Mouse (Mus musculus): ENCODE measurements around the gene Gm572.

Gm572 gene

GRCm38 (mm10) chr4:148612557-148612956 lies 30.6 kb upstream of the Gm572 start:
- TF ChIP-seq GATA4 (IDR thresholded peaks at IDR 0.05; ENCODE audit: insufficient replicate concordance, low read length) = no peak

GRCm38 (mm10) chr4:148613738-148614137 lies 29.4 kb upstream of the Gm572 start:
- TF ChIP-seq GATA4 (IDR thresholded peaks at IDR 0.05; ENCODE audit: insufficient replicate concordance, low read length) = no peak

DNA sequence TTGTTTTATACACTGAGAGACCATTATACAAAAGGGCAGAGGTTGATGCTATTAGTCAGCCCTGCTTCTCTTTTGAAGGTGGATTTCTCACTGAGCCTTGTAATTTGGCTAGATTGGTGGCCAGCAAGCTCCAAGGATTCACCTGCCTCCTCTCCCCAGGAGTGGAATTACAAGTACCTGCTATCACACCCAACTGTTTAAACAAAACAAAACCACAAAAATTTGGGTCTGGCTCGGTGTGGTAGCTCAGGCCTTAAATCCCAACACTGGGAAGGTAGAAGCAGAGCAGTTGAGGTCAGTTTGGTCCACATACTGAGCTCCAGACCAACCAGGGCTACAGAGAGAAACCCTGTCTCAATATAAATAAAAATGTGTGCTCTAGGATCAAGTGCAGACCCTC lies 23.3 kb upstream of the Gm572 start:
- no peak for TF ChIP-seq GATA4 (IDR thresholded peaks at IDR 0.05; ENCODE audit: insufficient replicate concordance, low read length)

DNA sequence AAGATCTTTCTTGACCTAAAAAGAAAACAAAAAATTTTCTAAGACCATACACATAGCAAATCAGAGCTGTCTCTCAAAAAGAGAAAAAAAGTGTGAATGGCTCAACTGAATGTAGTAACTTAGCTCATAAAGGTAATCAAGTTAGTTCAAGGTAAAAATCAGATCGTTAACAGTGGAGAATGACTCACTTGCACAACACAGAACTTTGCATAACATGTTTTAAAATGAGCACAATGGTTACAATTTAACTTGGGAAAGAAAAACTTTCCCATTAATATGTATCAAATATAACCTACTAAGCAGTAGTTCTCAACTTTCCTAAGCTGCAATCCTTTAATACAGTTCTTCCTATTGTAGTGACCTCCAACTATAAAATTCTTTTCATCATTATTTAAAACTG lies 22.4 kb upstream of the Gm572 start:
- TF ChIP-seq GATA4 (IDR thresholded peaks at IDR 0.05; ENCODE audit: insufficient replicate concordance, low read length) = peak; percentile 27; the same call in 1 of the 2 replicates

- TF ChIP-seq GATA4 (IDR thresholded peaks at IDR 0.05; ENCODE audit: insufficient replicate concordance, low read length) = no peak
Observed at GRCm38 (mm10) chr4:148622485-148622884, 20.6 kb upstream of the Gm572 start.

DNA sequence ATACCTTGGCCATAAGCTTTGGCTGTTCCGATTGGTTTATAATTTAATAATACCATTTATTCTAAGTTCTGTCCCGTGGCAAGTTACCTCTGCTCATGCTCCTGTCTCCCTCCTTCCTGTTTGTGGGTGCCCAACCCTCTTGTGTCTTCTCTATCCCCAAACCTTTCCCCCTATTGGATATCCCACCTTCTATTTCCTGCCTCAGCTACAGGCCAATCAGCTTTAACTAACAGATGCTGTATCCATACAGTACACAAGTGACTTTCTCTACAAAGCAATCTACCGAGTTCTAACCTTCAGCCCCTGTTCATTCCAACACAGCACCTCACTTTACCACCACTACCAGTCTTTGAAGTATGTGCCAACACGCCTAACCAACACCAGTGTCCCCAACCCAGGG lies 19.5 kb upstream of the Gm572 start:
- TF ChIP-seq GATA4 (IDR thresholded peaks at IDR 0.05; ENCODE audit: insufficient replicate concordance, low read length) = no peak

DNA sequence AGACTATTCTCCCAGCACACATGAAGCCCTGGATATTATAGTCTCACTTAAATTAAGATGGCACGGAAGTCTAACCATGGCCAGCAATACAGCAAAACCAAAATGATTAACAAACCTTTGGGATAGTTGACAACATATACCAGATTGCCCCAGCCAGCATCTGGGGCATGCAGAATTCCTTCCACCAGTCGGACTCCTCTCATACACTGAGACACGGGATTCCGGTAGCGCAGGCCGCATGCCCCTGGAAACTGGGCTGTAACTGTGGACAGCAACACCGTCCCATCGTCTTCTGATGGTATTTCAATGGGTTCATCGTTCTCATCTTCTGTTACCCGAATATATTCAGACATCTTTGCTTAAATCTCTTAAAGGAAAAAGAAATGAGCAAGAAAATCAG lies 18.1 kb upstream of the Gm572 start:
- TF ChIP-seq GATA4 (IDR thresholded peaks at IDR 0.05; ENCODE audit: insufficient replicate concordance, low read length) = no peak

DNA sequence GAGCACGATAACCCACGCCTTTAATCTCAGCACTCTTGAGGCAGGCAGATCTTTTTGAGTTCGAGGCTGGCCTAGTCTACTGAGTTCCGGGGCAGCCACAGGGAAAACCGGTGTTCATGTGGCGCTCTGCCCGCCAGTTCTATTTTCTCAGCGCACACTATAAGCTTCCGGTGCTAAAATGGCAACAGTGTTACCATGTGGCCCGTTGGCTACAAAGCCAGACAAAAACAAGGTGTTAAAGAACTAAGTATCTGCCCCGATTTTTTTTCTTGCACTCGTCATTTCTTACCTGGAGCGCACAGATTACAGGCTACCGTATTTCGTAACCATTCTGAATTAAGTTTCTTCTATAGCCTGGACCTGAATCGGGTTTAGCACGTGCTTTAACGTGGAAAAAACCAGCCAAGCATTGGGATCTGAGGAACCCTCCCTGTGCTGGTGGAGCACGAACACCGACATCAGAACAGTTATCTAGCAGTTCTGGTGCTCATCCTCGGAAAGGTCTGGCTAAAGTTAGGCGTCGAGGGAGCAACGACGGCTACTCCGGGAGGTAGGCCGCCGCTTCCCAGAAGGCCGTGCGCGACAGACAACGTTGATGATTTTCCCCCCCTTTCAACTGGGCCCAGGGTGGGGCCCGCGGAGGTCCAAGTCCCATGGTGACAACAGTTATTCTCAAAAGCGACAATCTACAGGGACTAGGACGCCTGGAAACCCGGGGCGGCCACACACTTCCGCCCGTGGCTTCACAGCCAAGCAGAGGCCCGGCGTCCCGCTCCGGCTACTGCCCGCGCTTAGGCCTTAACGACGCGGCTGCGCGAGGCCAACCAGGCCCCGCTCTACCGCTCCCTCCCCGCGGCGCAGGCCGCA lies 17.1 kb upstream of the Gm572 start:
- no peak for TF ChIP-seq GATA4 (IDR thresholded peaks at IDR 0.05; ENCODE audit: insufficient replicate concordance, low read length)

- no peak; the same call in 1 of the 2 replicates for TF ChIP-seq GATA4 (IDR thresholded peaks at IDR 0.05; ENCODE audit: insufficient replicate concordance, low read length)
Observed at GRCm38 (mm10) chr4:148626623-148627185, 16.4 kb upstream of the Gm572 start, which contains the start of gene Tardbp. TSS of gene Tardbp (minus strand) at chr4:148627019.

DNA sequence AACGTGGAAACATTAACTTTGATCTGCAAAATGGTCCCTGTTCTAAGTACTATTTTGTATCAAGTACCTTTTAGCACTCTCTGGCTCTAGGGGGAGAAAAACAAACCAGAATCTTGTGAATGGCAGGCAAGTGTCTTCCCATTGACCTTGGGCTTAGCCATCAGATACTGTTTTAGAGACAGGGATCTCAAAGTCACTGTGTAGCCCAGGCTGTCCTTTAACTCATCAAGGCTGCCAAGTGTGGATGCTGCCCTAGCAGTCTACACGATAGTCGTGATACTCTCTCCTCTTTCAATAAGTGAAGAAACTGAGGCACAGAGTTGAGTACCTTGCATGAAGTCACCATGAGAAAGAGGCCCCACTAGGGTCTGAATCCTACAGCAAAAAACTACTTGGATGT lies 15.9 kb upstream of the Gm572 start:
- TF ChIP-seq GATA4 (IDR thresholded peaks at IDR 0.05; ENCODE audit: insufficient replicate concordance, low read length) = no peak

GRCm38 (mm10) chr4:148632013-148632692 lies 11.0 kb upstream of the Gm572 start:
- no peak for TF ChIP-seq GATA4 (IDR thresholded peaks at IDR 0.05; ENCODE audit: insufficient replicate concordance, low read length)

- no peak for TF ChIP-seq GATA4 (IDR thresholded peaks at IDR 0.05; ENCODE audit: insufficient replicate concordance, low read length)
Observed at GRCm38 (mm10) chr4:148633395-148634061, 9.6 kb upstream of the Gm572 start.

DNA sequence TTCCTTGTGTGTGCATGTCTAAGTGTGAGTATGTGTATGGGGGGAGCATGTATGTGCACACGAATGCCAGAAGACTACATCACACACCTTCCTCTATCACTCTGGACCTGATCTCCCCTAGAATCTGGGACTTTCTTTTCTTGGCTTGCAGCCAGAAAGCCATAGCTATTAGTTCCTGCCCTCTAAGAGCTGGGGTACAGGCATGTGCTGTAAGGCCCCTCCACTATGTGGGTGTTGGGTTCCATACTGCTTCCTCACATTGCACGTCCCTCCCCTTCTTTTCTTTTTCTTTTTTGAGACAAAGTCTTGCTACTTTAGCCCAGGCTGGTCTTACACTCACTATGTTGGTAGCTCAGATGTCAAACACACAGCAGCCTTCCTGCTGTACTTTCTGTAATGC lies 7.8 kb upstream of the Gm572 start:
- no peak for TF ChIP-seq GATA4 (IDR thresholded peaks at IDR 0.05; ENCODE audit: insufficient replicate concordance, low read length)

DNA sequence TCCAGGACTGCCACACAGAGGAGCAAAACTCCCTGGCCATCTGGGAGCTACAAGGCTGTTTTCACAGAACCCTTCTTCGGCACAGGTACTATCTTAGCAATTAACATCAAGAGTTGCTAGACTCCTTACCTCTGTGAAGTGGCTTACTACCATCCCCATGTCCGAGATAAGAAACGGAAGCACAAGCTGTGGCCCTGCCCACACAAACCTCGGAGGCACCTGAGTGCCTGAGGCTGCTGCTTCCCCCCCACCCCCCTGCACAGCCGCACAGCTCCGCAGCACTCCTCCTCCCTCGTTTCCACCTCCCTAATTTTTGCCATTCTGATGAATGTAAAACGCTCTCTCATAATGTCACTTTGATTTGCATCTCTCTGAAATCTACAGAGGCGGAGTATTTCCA lies 4.8 kb upstream of the Gm572 start:
- TF ChIP-seq GATA4 (IDR thresholded peaks at IDR 0.05; ENCODE audit: insufficient replicate concordance, low read length) = no peak

DNA sequence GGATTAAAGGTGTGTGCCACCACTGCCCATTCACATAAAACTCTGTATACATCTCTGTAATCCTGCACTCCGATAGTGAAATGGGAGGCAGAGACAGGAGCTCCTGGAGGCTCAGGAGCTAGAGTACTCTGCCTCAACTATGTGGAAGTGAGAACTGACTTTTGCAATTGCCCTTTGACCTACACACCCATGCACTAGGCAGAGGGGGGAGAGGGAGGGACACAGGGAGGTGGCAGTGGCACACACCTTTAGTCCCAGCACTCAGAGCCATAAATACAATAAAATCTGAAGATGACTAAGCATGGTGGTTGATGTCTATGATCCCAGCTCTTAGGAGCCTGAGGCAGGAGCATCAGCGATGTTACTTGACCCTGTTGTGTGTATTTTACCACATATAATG lies 3.7 kb upstream of the Gm572 start:
- TF ChIP-seq GATA4 (IDR thresholded peaks at IDR 0.05; ENCODE audit: insufficient replicate concordance, low read length) = no peak

Data from liver, adult (tissue).